Mouse (Mus musculus): ENCODE data around the gene Hgfac. TPM values are rescaled to one million over a fixed set of nuclear protein-coding genes. Genes with fewer than 3 reads are reported as not detected.

Hgfac gene
- total RNA-seq, 4 experiments from 2014 or later, result 0.39 to 0.95 (median 0.66) TPM

Small RNA genes within 50 kb of the gene (microRNA-seq; reads per million reads assigned to microRNA genes)
- 13.2 to 19.1 reads per million in 2 experiments for gene Mir3097

Other genes with a start within 250 kb of the Hgfac start
- gene Msantd1, start 133.5 kb upstream of the Hgfac start, total RNA-seq (2022), result 1 to 10 TPM; 3.9 to 6.6 (median 4.1) TPM
- 10 to 100 TPM; 43.3 to 59.1 (median 45.4) TPM for gene Rgs12, start 92.1 kb upstream of the Hgfac start, total RNA-seq (2022)
- 10 to 100 TPM; 21.8 to 27.7 (median 24.6) TPM for gene Dok7, start 15.3 kb downstream of the Hgfac start, total RNA-seq (2022)
- 100 to 1,000 TPM; 121 to 171 (median 135) TPM for gene Lrpap1, start 64.3 kb downstream of the Hgfac start, total RNA-seq (2022)
- gene Adra2c, start 236.8 kb downstream of the Hgfac start, total RNA-seq (2022), result 10 to 100 TPM; 22.2 to 26.8 (median 24.4) TPM